Mouse (Mus musculus): Measurements from ENCODE around the gene Mturn. TPM values are rescaled to one million over a fixed set of nuclear protein-coding genes. Genes with fewer than 3 reads are reported as not detected.
A peak's percentile ranks its signal among the peaks of the same experiment; 100 is the strongest.

The Mturn gene
- total RNA-seq (2021) = 100 to 1,000 TPM; 146 to 177 TPM

GRCm38 (mm10) chr6:54680891-54681745 lies at the start of gene Mturn:
Mturn (plus strand) TSS chr6:54681624.
- DNase-seq (ENCODE audit: extremely low spot score in 1 of 2, low spot score in 2 of 2) = peak; percentile 95 to 99
- intact Hi-C loops (cut with DNase I) = loop anchor here (5.0 kb wide), 1 partner anchor 84 kb away; the partner anchor contains the start of genes Fkbp14 and Plekha8

- intact Hi-C loops (cut with DNase I) = no loop called here
- DNase-seq (ENCODE audit: extremely low spot score in 1 of 2, low spot score in 2 of 2) = no peak
Observed at GRCm38 (mm10) chr6:54639877-54640276, 41.5 kb upstream of the Mturn start.

- no peak for DNase-seq (ENCODE audit: extremely low spot score in 1 of 2, low spot score in 2 of 2)
- intact Hi-C loops (cut with DNase I) = no loop called here
Observed at GRCm38 (mm10) chr6:54641953-54642352, 39.5 kb upstream of the Mturn start.

GRCm38 (mm10) chr6:54643181-54643580 lies 38.2 kb upstream of the Mturn start:
- intact Hi-C loops (cut with DNase I) = no loop called here

GRCm38 (mm10) chr6:54655471-54656095 lies 25.8 kb upstream of the Mturn start:
- intact Hi-C loops (cut with DNase I) = no loop called here
- DNase-seq (ENCODE audit: extremely low spot score in 1 of 2, low spot score in 2 of 2) = no peak

More at GRCm38 (mm10) chr6:54643181-54643580, 38.2 kb upstream of the Mturn start:
- DNase-seq (ENCODE audit: extremely low spot score in 1 of 2, low spot score in 2 of 2) = no peak

GRCm38 (mm10) chr6:54657861-54658260 lies 23.6 kb upstream of the Mturn start:
- no peak for DNase-seq (ENCODE audit: extremely low spot score in 1 of 2, low spot score in 2 of 2)
- intact Hi-C loops (cut with DNase I) = no loop called here

- intact Hi-C loops (cut with DNase I) = no loop called here
Observed at GRCm38 (mm10) chr6:54669868-54670267, 11.6 kb upstream of the Mturn start.

GRCm38 (mm10) chr6:54672901-54673300 lies 8.5 kb upstream of the Mturn start:
- intact Hi-C loops (cut with DNase I) = no loop called here
- DNase-seq (ENCODE audit: extremely low spot score in 1 of 2, low spot score in 2 of 2) = no peak

More at GRCm38 (mm10) chr6:54669868-54670267, 11.6 kb upstream of the Mturn start:
- no peak for DNase-seq (ENCODE audit: extremely low spot score in 1 of 2, low spot score in 2 of 2)

GRCm38 (mm10) chr6:54679686-54680085 lies 1.7 kb upstream of the Mturn start:
- DNase-seq (ENCODE audit: extremely low spot score in 1 of 2, low spot score in 2 of 2) = no peak
- intact Hi-C loops (cut with DNase I) = loop anchor here (5.0 kb wide), 1 partner anchor 82 kb away; the partner anchor contains the start of genes Fkbp14 and Plekha8

GRCm38 (mm10) chr6:54681746-54682428 lies 463 bp downstream of the Mturn start:
- intact Hi-C loops (cut with DNase I) = loop anchor here (5.0 kb wide), 1 partner anchor 85 kb away; the partner anchor contains the start of genes Fkbp14 and Plekha8

GRCm38 (mm10) chr6:54684085-54684484 lies 2.7 kb downstream of the Mturn start:
- intact Hi-C loops (cut with DNase I) = loop anchor here (5.0 kb wide), 1 partner anchor 87 kb away; the partner anchor contains the start of genes Fkbp14 and Plekha8
- no peak for DNase-seq (ENCODE audit: extremely low spot score in 1 of 2, low spot score in 2 of 2)

More at GRCm38 (mm10) chr6:54681746-54682428, 463 bp downstream of the Mturn start:
- DNase-seq (ENCODE audit: extremely low spot score in 1 of 2, low spot score in 2 of 2) = no peak

GRCm38 (mm10) chr6:54685103-54685502 lies 3.7 kb downstream of the Mturn start:
- intact Hi-C loops (cut with DNase I) = no loop called here
- no peak for DNase-seq (ENCODE audit: extremely low spot score in 1 of 2, low spot score in 2 of 2)

- DNase-seq (ENCODE audit: extremely low spot score in 1 of 2, low spot score in 2 of 2) = no peak
- intact Hi-C loops (cut with DNase I) = no loop called here
Observed at GRCm38 (mm10) chr6:54685716-54686395, 4.4 kb downstream of the Mturn start.

GRCm38 (mm10) chr6:54686946-54687737 lies 5.7 kb downstream of the Mturn start:
- DNase-seq (ENCODE audit: extremely low spot score in 1 of 2, low spot score in 2 of 2) = no peak
- intact Hi-C loops (cut with DNase I) = no loop called here

GRCm38 (mm10) chr6:54688467-54689323 lies 7.3 kb downstream of the Mturn start:
- intact Hi-C loops (cut with DNase I) = no loop called here
- no peak for DNase-seq (ENCODE audit: extremely low spot score in 1 of 2, low spot score in 2 of 2)

GRCm38 (mm10) chr6:54689686-54690085 lies 8.3 kb downstream of the Mturn start:
- intact Hi-C loops (cut with DNase I) = no loop called here
- no peak for DNase-seq (ENCODE audit: extremely low spot score in 1 of 2, low spot score in 2 of 2)

- DNase-seq (ENCODE audit: extremely low spot score in 1 of 2, low spot score in 2 of 2) = no peak
- intact Hi-C loops (cut with DNase I) = no loop called here
Observed at GRCm38 (mm10) chr6:54690838-54691237, 9.4 kb downstream of the Mturn start.

Data from left cerebral cortex, postnatal 10 days (tissue).